Mouse (Mus musculus): Measurements from ENCODE around the gene Pex5l.
A peak's percentile ranks its signal among the peaks of the same experiment; 100 is the strongest.

The Pex5l gene

DNA sequence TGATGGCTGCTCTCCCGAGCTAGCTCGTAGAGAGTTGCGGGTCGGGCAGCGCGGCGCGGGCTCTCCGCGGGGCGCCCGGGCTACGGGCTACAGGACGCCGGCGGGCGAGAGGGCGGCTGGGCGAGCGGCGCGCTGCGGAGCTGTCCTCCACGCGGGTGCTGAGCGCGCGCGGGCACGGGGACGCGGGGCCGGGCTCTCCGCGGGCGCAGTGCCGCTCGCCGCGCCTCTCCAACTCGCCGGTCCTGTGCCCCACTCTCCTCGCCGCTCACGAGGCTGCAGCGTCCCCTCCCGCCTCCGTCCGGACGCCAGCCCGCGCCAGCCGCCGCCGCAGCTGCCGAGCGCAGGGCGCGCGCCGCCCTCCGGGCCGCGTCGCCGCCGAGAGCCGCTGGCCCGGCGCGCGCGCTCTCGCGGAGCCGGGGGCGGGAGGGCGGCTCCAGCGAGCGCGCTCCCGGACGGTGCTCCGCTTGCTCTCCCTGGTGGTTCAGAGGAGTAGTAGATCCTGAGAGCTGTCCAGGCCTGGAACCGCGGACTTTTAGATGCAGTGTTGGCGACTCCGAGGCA is at the start of gene Pex5l:
Pex5l (minus strand) TSS at position 347 of the 561 bp plus-strand sequence.
- DNase-seq (ENCODE audit: low spot score in 2 of 2), result peak; percentile 35 to 60

DNA sequence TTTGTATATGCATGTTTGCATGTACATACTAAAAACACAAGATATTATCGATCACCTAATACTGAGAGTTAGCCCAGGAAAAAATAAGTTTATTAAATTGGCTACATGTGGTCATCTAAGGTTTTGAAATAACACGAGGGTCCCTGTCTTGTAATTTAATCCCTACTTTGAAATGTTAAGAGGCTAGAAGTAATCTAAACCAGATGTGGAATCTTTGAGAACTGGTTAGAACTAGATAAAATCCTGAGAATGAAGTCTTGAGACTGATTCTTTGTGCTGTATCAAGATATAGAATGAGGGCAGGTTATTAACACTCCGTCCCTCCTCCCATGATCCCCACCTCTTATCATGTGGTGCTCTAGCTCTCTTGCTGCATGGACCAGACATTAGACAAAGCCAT is 22.1 kb upstream of the Pex5l start:
- no peak for DNase-seq (ENCODE audit: low spot score in 2 of 2)

- DNase-seq (ENCODE audit: low spot score in 2 of 2), result no peak
These were observed 20.8 kb upstream of the Pex5l start for GRCm38 (mm10) chr3:33163821-33164220.

GRCm38 (mm10) chr3:33143592-33143991 is 545 bp upstream of the Pex5l start:
- DNase-seq (ENCODE audit: low spot score in 2 of 2), result no peak

- no peak for DNase-seq (ENCODE audit: low spot score in 2 of 2)
These were observed 649 bp downstream of the Pex5l start for GRCm38 (mm10) chr3:33142398-33142797.

DNA sequence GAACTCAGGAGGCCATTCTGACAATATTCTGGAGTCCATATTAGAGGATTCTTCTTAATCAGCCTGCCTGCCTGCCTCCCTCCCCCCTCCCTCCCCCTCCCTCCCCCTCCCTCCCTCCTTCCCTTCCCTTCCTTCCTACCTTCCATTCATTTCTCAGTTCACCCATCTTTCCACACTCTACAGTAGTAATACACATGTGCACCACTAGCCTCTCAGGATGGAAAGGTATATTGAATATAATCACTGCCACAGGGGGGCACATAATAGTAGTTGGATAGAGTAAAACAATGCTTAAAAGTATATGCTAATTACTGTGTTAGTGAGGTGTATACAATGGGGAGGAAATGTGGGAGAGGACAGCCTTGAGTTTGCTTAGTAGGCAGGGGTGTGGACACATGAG is 13.1 kb downstream of the Pex5l start:
- DNase-seq (ENCODE audit: low spot score in 2 of 2), result no peak

DNA sequence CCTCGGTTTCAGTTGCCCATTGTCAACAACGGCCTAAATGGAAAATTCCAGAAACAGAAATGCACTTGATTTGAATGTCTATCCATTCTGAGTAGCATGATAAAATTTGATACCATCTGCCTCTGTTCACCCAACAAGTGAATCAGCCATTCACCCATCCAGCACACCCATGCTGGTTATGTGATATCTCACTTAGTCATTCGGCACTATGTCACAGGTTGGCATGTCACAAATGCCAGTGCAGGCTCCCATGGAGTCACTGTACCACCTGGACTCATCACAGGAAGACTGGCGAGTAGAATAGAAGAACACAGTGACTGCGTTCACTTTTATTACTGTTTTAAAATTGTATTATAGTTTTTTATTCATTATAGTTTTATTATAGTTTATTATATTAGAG is 18.3 kb downstream of the Pex5l start:
- no peak for DNase-seq (ENCODE audit: low spot score in 2 of 2)

GRCm38 (mm10) chr3:33105785-33106184 is 37.3 kb downstream of the Pex5l start:
- no peak for DNase-seq (ENCODE audit: low spot score in 2 of 2)

DNA sequence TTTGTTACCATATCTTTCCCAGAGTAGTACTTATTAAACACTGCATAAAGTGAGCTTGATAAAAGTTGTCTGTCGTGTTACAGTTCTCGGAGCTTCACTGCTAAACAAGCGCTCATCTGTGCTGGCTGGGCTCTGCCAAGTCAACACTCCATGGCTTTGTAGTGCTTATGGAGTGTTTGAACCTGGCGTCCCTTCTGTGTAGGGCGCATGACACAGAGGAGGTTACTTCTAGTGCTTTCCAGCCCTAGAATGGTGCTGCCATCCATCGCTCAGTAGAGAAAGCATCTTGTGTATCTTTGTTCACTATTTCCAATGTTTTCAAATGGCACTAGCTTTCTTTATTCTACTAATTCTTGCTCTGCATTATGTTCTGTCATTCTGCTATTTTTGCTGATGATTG is 39.5 kb downstream of the Pex5l start:
- DNase-seq (ENCODE audit: low spot score in 2 of 2), result no peak

- no peak for DNase-seq (ENCODE audit: low spot score in 2 of 2)
These were observed 44.3 kb downstream of the Pex5l start for GRCm38 (mm10) chr3:33098550-33099295.

DNA sequence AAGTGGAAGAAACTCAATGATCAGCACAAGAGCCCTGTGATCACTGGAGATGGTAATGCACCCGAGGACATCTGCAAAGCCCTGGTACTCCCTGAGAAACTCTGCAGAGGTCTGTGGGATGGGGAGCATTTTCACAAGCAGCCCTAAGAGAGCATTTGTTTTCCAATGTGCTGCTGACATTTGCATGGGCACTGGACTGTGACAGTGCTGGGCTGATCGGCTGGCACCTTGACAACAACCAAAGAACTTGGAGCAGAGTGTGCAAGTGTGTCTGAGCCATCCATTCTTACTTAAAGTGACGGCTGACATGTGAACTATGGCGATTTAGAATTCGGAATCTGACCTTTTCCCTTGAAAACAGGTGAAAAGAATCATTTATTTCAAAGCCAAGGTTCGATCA is 49.4 kb downstream of the Pex5l start:
- DNase-seq (ENCODE audit: low spot score in 2 of 2), result no peak

DNA sequence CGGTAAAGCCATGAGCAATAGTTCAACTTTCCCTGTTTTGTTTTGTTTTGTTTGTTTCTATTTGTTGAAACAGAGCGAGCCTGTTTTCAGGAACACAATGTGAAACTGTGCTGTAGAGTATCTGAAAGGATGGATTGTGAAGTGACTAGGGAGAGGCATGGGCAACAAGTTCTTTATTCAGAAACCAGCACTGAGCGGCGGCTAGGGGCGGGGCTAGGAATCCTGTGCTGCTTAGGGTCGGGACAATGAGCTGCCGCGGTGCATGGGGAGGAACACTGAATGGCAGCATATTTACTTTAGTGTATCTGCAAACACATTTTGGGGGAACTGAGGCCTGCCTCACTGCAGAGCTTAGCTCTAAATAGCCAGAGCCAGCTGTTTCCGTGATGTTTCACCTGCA is 53.0 kb downstream of the Pex5l start:
- DNase-seq (ENCODE audit: low spot score in 2 of 2), result no peak

- no peak for DNase-seq (ENCODE audit: low spot score in 2 of 2)
These were observed 53.6 kb downstream of the Pex5l start for GRCm38 (mm10) chr3:33089470-33089869.

- no peak for DNase-seq (ENCODE audit: low spot score in 2 of 2)
These were observed 54.8 kb downstream of the Pex5l start for GRCm38 (mm10) chr3:33088276-33088675.

GRCm38 (mm10) chr3:33082806-33083338 is 60.2 kb downstream of the Pex5l start:
- DNase-seq (ENCODE audit: low spot score in 2 of 2), result no peak

- no peak for DNase-seq (ENCODE audit: low spot score in 2 of 2)
These were observed 61.3 kb downstream of the Pex5l start for GRCm38 (mm10) chr3:33081793-33082192.

DNA sequence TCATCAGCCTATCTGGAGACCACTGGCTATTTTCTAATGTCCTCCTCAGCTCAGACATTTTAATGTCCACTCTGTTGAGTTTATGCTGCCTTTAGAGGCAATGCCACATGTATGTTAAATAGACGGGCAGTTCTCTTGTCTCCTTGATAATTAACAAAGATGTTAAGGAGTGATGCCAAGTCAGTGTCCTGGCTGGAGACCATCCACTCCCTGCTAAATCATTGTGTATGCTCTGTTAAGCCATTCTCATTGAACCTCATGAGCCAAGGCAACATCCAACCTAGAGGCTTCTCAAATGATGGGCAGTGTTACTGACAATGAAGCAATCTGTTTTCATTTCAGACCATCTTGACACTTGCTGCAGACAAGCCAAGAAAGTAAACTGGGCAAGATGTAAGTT is 63.4 kb downstream of the Pex5l start:
- DNase-seq (ENCODE audit: low spot score in 2 of 2), result peak in 1 of 2 experiments; percentile 36

GRCm38 (mm10) chr3:33079171-33079570 is 63.9 kb downstream of the Pex5l start:
- peak in 1 of 2 experiments; percentile 32 for DNase-seq (ENCODE audit: low spot score in 2 of 2)

DNA sequence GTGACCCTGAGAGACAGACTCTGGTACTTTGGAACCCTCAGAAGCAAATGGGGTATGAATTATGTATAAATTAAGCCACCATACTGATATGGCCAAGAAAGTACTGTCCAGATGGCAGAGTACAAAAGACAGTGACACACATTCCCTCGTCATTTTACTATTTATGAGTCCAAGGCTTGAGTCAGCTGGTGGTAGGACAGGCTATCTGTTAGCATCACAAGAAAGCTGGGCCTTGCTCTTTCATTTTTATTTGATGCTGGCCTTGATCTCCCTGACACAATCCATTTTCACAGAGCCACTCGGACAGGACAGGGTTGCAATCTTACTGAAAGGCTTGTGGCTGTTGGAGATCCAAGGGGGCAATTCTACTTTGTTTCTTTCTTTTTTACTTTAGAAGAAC is 67.4 kb downstream of the Pex5l start:
- no peak for DNase-seq (ENCODE audit: low spot score in 2 of 2)

DNA sequence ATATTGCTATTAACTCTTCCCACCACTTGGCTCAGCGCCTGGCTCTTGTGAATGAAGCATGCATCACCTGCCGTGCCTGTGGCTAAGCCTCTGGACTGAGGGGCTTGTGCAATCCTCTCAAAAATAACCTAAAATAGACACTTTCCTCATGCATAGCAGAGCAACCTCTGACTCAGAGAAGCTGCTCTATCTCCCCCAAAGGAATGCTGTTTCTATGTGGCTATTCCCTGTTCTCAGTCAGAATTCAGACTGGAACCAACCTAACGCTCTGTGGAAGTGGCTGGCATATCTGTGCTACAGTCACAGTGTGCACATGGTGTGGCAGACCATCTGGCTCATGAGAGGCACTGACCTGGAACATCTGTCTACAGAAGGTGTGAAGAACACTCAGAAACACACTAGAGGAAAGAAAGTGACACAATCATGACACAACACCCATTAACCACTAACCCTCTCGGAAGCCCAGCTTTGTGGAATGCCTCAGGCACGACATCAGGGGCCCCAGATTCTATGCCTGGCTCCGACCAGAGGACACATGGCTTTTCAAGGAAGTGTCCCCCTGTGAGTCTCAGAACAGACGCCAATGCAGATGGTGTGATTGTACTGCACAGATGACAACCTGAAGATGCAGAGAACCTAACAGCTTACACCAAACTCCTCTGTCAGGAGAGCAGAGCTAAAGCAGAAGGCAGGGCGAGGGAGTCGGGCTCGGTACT is 68.6 kb downstream of the Pex5l start:
- DNase-seq (ENCODE audit: low spot score in 2 of 2), result no peak

DNA sequence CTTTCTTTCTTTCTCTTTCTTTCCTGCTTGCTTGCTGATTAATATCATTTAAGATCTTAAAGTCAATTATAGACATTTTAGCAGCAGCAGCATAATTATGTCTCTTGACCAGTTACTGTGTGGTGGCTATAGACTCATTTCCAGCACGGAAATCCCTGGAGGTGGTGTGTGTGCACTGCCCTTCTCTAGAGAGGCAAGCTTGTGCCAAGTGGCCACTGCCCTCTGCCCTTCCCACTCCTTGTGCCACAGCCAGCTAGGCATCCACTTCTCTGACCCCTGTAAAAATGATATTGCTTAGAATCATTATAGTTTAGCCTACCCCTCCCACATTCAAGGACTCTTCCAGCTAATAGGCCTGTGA is 69.2 kb downstream of the Pex5l start:
- no peak for DNase-seq (ENCODE audit: low spot score in 2 of 2)

DNA sequence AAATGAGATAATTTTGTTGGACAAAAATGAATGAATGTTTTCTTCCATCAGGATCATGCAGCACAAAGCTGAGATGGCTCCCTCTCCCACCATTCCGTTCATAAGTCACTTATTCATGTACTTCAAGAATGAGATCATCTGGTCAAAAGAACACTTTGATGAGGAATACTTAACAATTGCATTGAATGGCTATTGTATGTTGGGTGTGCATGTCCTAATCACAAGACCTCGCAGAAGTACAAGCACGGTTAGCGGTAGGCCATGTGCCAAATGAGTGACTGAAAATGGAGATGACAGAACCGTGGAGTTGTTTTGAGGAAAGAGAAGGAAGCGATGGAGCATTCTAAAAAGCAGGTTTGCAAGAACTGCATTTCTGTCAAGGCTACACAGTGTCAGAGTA is 72.3 kb downstream of the Pex5l start:
- no peak for DNase-seq (ENCODE audit: low spot score in 2 of 2)

GRCm38 (mm10) chr3:33068146-33068545 is 74.9 kb downstream of the Pex5l start:
- DNase-seq (ENCODE audit: low spot score in 2 of 2), result no peak
